Mouse (Mus musculus): ENCODE results near the gene Gm49322. TPM values are rescaled to one million over a fixed set of nuclear protein-coding genes. Genes with fewer than 3 reads are reported as not detected.

Gene Gm49322
- polyA plus RNA-seq, 1 experiment from 2014 or later, result 6.0 TPM

- H3K27me3 ChIP-seq, result peaks cover 17% of the 10 kb centered on the region; the same call in 1 of the 2 replicates
- no peak for ATAC-seq (ENCODE audit: low FRiP score, low read depth)
- H3K4me3 ChIP-seq, result no peak overlapping the region
- no peak overlapping the region for H3K9ac ChIP-seq (replicated peaks)
- H3K4me2 ChIP-seq (replicated peaks), result no peak overlapping the region
- 88% methylated on average over 2 of the region's 2 CpGs for WGBS
- H3K36me3 ChIP-seq, result no peaks in the 10 kb centered on the region
- no peaks in the 10 kb centered on the region for H3K9me3 ChIP-seq
- no peak overlapping the region for H3K27ac ChIP-seq (replicated peaks)
- H3K4me1 ChIP-seq, result peaks cover 63% of the 10 kb centered on the region
Observed at GRCm38 (mm10) chr10:80572477-80572876, 33.3 kb upstream of the Gm49322 start.

DNA sequence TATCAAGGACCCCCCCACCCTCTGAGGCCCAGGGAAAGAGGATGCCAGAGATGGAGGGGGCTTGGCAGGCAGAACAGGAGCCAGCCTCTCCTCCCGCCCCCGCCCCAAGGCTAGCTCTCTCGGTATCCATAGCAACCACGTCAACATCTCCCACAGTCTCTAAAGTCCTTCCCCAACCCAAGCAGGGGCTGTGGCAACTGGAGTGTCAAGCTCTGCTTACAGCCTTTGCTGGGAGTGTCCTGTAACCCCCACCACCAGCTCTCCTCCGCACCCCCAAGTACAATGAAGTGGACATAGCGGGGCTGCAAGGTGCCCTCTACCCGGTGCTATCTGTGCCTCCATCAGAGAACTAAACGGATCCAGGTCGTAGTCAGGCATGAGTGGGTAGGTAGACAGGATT is 31.9 kb upstream of the Gm49322 start:
- H3K4me2 ChIP-seq (replicated peaks), result no peak overlapping the region

DNA sequence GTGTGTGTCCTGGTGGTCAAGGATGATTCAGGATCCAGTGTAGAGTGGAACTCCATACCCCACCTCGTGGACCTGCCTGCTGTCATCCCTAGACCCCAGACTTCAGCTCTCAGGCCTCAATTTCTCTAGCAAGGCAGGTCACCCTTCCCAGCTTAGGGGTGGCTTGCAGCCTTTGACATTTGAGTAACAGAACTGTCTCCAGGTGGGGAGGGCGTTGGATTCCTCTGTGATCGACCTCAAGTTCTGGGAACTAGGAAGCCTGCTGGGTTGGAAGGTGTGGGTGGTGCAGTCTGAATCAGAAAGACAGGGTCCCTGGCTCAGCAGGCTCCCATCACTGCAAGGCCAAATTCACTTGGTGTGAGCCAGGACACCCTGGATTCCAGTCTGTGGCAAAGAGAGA is 30.9 kb upstream of the Gm49322 start:
- H3K27ac ChIP-seq (replicated peaks), result no peak overlapping the region
- H3K4me2 ChIP-seq (replicated peaks), result no peak overlapping the region
- H3K9ac ChIP-seq (replicated peaks), result no peak overlapping the region
- no peak overlapping the region for H3K4me3 ChIP-seq
- H3K27me3 ChIP-seq, result peaks cover 17% of the 10 kb centered on the region; the same call in 1 of the 2 replicates
- peaks cover 71% of the 10 kb centered on the region for H3K4me1 ChIP-seq
- H3K36me3 ChIP-seq, result no peaks in the 10 kb centered on the region
- 76% methylated on average over 3 of the region's 3 CpGs for WGBS
- H3K9me3 ChIP-seq, result no peaks in the 10 kb centered on the region
- ATAC-seq (ENCODE audit: low FRiP score, low read depth), result no peak

More for the DNA sequence above, 31.9 kb upstream of the Gm49322 start:
- Histone ChIP-seq H3K27me3 (peaks cover 17% of the 10 kb centered on the region; the same call in 1 of the 2 replicates), H3K9ac (replicated peaks) (peak overlapping the region; percentile 34; the same call in 1 of the 2 replicates), H3K27ac (replicated peaks) (no peak overlapping the region), H3K4me3 (no peak overlapping the region), H3K4me1 (peaks cover 74% of the 10 kb centered on the region), H3K36me3 (no peaks in the 10 kb centered on the region), H3K9me3 (no peaks in the 10 kb centered on the region)
- 51% methylated on average over 9 of the region's 9 CpGs for WGBS
- ATAC-seq (ENCODE audit: low FRiP score, low read depth), result no peak

DNA sequence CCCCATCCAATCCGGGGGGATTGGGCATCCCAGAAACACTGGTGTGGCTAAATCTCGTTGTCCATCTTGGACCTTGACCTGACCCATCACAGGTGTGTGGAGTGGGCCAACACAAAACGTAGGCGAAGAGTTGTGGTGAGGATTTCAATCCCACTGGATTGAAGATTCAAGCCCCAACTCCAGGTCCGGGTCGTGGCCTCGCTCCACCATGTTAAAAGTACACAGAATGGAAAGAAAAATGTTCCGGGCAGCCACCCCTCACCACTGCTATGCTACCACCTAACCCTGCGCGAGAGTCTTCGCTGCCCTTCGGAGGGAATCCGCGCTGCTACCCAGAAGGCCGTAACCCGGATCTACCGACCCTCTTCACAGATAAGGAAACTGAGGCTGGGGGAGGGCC is 29.9 kb upstream of the Gm49322 start:
- H3K4me3 ChIP-seq, result peak overlapping the region; percentile 75
- peaks cover 17% of the 10 kb centered on the region; the same call in 1 of the 2 replicates for H3K27me3 ChIP-seq
- 22% methylated on average over 17 of the region's 17 CpGs for WGBS
- no peaks in the 10 kb centered on the region for H3K36me3 ChIP-seq
- peak overlapping the region; percentile 98 for H3K4me2 ChIP-seq (replicated peaks)
- peak overlapping the region; percentile 81 for H3K9ac ChIP-seq (replicated peaks)
- no peak for ATAC-seq (ENCODE audit: low FRiP score, low read depth)
- H3K4me1 ChIP-seq, result peaks cover 61% of the 10 kb centered on the region
- no peaks in the 10 kb centered on the region for H3K9me3 ChIP-seq
- no peak overlapping the region for H3K27ac ChIP-seq (replicated peaks)

DNA sequence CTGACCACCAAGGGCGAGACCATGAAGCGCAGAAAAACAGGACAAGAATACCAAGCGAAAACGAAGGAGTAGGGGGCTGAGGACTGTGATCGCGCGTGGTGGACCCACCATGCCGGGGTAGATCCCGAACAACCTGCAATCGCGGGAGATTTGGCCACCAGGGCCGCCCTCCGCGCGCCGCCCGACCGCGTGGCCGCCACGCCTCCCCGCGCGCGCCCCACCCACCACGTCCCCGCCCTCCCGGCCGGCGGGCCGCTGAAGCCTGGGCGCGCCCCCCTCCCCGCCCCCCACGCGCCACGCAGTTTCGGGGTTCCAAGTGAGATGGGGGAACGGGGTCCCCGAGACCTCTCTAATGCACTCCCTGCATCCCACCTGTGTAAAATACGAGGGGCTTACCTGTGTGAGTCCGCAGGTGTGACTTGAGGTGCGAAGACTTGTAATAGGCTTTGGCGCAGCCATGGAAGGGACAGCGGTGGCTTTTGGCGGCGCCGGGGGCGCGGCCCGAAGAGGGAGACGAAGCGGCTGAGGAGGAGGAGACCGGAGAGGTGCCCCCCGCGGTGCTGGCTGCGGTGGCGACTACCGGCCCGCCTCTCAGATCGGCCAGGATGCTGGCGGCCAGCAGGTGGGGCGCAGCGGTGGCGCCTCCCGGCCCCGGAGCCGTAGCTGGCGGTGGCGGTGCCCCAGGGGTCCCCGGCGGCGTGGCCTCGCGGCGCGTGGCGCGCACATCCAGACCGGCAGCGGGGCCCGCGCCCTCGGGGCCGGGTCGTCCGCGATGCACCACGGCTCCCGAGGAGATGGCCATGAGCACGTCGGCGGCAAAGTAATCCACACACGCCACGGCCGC is 29.2 kb upstream of the Gm49322 start:
- Histone ChIP-seq H3K4me3 (peak overlapping the region; percentile 75), H3K9ac (replicated peaks) (peak overlapping the region; percentile 81), H3K4me1 (peaks cover 54% of the 10 kb centered on the region), H3K36me3 (no peaks in the 10 kb centered on the region), H3K9me3 (no peaks in the 10 kb centered on the region), H3K27ac (replicated peaks) (peak overlapping the region; percentile 76), H3K27me3 (peaks cover 17% of the 10 kb centered on the region; the same call in 1 of the 2 replicates), H3K4me2 (replicated peaks) (peak overlapping the region; percentile 98)
- ATAC-seq (ENCODE audit: low FRiP score, low read depth), result peak; percentile 12; the same call in 1 of the 2 replicates
- WGBS, result under 1% methylated on average over 79 of the region's 96 CpGs

- peak within 1 kb of the TSS; percentile 75 for H3K4me3 ChIP-seq
- peak within 1 kb of the TSS; percentile 98 for H3K4me2 ChIP-seq (replicated peaks)
- H3K27ac ChIP-seq (replicated peaks), result peak within 1 kb of the TSS; percentile 76
- no peaks in the 10 kb centered on the region; the same call in 1 of the 2 replicates for H3K36me3 ChIP-seq
- ATAC-seq (ENCODE audit: low FRiP score, low read depth), result peak; percentile 81
- H3K4me1 ChIP-seq, result peaks cover 50% of the 10 kb centered on the region
- under 1% methylated on average over 65 of the region's 97 CpGs for WGBS
- H3K9me3 ChIP-seq, result no peaks in the 10 kb centered on the region
- H3K9ac ChIP-seq (replicated peaks), result peak within 1 kb of the TSS; percentile 81
- H3K27me3 ChIP-seq, result peaks cover 17% of the 10 kb centered on the region; the same call in 1 of the 2 replicates
Observed at GRCm38 (mm10) chr10:80577195-80578130, 28.4 kb upstream of the Gm49322 start, which contains the start of gene Klf16. Gene Klf16, minus strand, starts transcription at chr10:80577321.

GRCm38 (mm10) chr10:80578131-80578750 is 27.6 kb upstream of the Gm49322 start:
- H3K27ac ChIP-seq (replicated peaks), result peak overlapping the region; percentile 76
- peak overlapping the region; percentile 98 for H3K4me2 ChIP-seq (replicated peaks)
- peak overlapping the region; percentile 75 for H3K4me3 ChIP-seq
- WGBS, result under 1% methylated on average over 29 of the region's 29 CpGs
- H3K4me1 ChIP-seq, result peaks cover 49% of the 10 kb centered on the region
- peaks cover 2% of the 10 kb centered on the region; the same call in 1 of the 2 replicates for H3K36me3 ChIP-seq
- peak overlapping the region; percentile 81 for H3K9ac ChIP-seq (replicated peaks)
- H3K27me3 ChIP-seq, result peaks cover 17% of the 10 kb centered on the region; the same call in 1 of the 2 replicates
- ATAC-seq (ENCODE audit: low FRiP score, low read depth), result peak; percentile 24
- H3K9me3 ChIP-seq, result no peaks in the 10 kb centered on the region

DNA sequence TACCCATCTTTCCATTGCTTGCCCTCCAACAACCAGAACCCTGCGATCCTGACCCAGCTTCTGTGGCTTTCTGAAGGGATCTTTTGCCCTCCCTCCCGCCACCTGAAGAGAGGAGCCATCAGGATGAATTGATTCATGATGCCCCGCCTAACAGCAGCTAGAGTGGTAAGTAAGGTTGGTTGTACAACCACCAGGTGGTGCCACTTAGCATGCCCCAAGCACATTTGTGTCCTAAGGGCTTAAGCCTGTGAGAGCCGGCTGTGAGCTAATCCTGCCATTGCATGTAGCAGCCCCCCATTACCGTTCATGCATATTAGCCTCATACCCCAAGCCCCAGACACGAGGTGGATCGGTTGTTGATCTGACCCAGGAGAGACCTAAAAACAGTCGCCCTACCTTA is 26.9 kb upstream of the Gm49322 start:
- 6% methylated on average over 8 of the region's 8 CpGs for WGBS
- H3K27ac ChIP-seq (replicated peaks), result no peak overlapping the region
- peak overlapping the region; percentile 98 for H3K4me2 ChIP-seq (replicated peaks)
- no peaks in the 10 kb centered on the region for H3K9me3 ChIP-seq
- peaks cover 8% of the 10 kb centered on the region for H3K36me3 ChIP-seq
- ATAC-seq (ENCODE audit: low FRiP score, low read depth), result no peak
- peaks cover 42% of the 10 kb centered on the region for H3K4me1 ChIP-seq
- H3K9ac ChIP-seq (replicated peaks), result no peak overlapping the region
- no peak overlapping the region; the same call in 1 of the 2 replicates for H3K4me3 ChIP-seq
- peaks cover 17% of the 10 kb centered on the region; the same call in 1 of the 2 replicates for H3K27me3 ChIP-seq

- Histone ChIP-seq H3K27ac (replicated peaks) (no peak overlapping the region), H3K4me3 (no peak overlapping the region), H3K9me3 (no peaks in the 10 kb centered on the region), H3K9ac (replicated peaks) (no peak overlapping the region), H3K4me2 (replicated peaks) (no peak overlapping the region), H3K4me1 (peaks cover 21% of the 10 kb centered on the region), H3K27me3 (no peaks in the 10 kb centered on the region), H3K36me3 (peaks cover 28% of the 10 kb centered on the region)
- WGBS, result 85% methylated on average over 5 of the region's 5 CpGs
- no peak for ATAC-seq (ENCODE audit: low FRiP score, low read depth)
Observed at GRCm38 (mm10) chr10:80583047-80583446, 22.8 kb upstream of the Gm49322 start.

DNA sequence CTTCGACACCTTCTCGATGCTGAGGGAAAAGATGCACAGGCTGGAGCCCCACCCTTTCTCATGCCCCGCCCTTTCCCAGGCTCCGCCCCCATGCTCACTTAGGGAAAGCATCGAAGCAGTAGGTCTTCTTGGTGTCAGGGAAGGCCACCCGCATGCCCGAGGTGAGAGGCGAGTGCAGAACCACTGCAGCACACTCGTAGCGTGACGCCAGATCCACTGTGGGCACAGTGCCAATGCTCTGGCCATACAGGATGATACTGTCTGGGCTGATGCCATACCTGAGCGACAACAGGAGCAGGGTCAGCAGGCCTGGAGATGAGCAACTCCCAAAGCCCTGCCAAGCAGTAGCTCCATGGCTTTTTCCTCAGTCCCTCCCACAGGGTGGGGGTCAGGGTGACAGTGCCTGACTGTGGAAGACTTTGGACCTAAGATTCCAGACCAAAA is 21.8 kb upstream of the Gm49322 start:
- WGBS, result 69% methylated on average over 12 of the region's 12 CpGs
- no peak for ATAC-seq (ENCODE audit: low FRiP score, low read depth)
- Histone ChIP-seq H3K4me3 (no peak overlapping the region), H3K4me1 (peaks cover 21% of the 10 kb centered on the region), H3K27ac (replicated peaks) (no peak overlapping the region), H3K9me3 (no peaks in the 10 kb centered on the region), H3K36me3 (peaks cover 28% of the 10 kb centered on the region), H3K4me2 (replicated peaks) (no peak overlapping the region), H3K27me3 (no peaks in the 10 kb centered on the region), H3K9ac (replicated peaks) (no peak overlapping the region)
